Mouse (Mus musculus) midbrain, embryonic 15.5 days (tissue): ENCODE results near the gene Numb. TPM values are rescaled to one million over a fixed set of nuclear protein-coding genes. Genes with fewer than 3 reads are reported as not detected.

Experiments
- ATAC-seq: fragments of 200-750 bp; cut with Nextera tagmentation; replicated peaks from 2 replicates; pipeline ENCODE4 v1.8.0; 2017; ENCODE audit warnings: moderate TSS enrichment
- H3K27ac ChIP-seq: fragments of 300-500 bp; sonication (generic); 2 replicates; pipeline ENCODE4 v1.5.1; 2015; ENCODE audit warnings: mild to moderate bottlenecking, inconsistent platforms
- H3K27me3 ChIP-seq: fragments of 300-500 bp; sonication (generic); replicated peaks from 2 replicates; pipeline ENCODE4 v1.6.1; 2015; ENCODE audit warnings: inconsistent platforms
- H3K36me3 ChIP-seq: fragments of 300-500 bp; sonication (generic); replicated peaks from 2 replicates; pipeline ENCODE4 v1.6.1; 2015; ENCODE audit warnings: inconsistent platforms
- H3K4me1 ChIP-seq: fragments of 300-500 bp; sonication (generic); 2 replicates; pipeline ENCODE4 v1.6.1; 2015; ENCODE audit warnings: inconsistent platforms
- H3K4me2 ChIP-seq: fragments of 300-500 bp; sonication (generic); 2 replicates; pipeline ENCODE4 v1.6.1; 2015; ENCODE audit warnings: inconsistent platforms, mild to moderate bottlenecking, moderate library complexity
- H3K4me3 ChIP-seq: fragments of 300-500 bp; sonication (generic); 2 replicates; pipeline ENCODE4 v1.5.1; 2015; ENCODE audit warnings: mild to moderate bottlenecking, inconsistent platforms
- H3K9ac ChIP-seq: fragments of 300-500 bp; sonication (generic); 2 replicates; pipeline ENCODE4 v1.6.1; 2015; ENCODE audit warnings: mild to moderate bottlenecking, inconsistent platforms
- H3K9me3 ChIP-seq: fragments of 300-500 bp; sonication (generic); 2 replicates; pipeline ENCODE4 v1.6.1; 2016; ENCODE audit warnings: inconsistent platforms
- WGBS: fragments of 180-500 bp; shearing (Covaris S2); methylation state at CpG from one replicate; pipeline ENCODE4 v1.1.7; 2015; ENCODE audit warnings: mixed read lengths; 5-methylcytosine and 5-hydroxymethylcytosine counted together
- polyA plus RNA-seq: library from polyadenylated mRNA; unstranded; fragments of >200 nt; fragmentation: Nextera tagmentation; extraction: Ambion mirVana; gene quantifications from 2 replicates; pipeline ENCODE4 v1.2.1, GENCODE M21; 2015

Numb gene
- polyA plus RNA-seq, 1 experiment from 2014 or later = 17.5 TPM

DNA sequence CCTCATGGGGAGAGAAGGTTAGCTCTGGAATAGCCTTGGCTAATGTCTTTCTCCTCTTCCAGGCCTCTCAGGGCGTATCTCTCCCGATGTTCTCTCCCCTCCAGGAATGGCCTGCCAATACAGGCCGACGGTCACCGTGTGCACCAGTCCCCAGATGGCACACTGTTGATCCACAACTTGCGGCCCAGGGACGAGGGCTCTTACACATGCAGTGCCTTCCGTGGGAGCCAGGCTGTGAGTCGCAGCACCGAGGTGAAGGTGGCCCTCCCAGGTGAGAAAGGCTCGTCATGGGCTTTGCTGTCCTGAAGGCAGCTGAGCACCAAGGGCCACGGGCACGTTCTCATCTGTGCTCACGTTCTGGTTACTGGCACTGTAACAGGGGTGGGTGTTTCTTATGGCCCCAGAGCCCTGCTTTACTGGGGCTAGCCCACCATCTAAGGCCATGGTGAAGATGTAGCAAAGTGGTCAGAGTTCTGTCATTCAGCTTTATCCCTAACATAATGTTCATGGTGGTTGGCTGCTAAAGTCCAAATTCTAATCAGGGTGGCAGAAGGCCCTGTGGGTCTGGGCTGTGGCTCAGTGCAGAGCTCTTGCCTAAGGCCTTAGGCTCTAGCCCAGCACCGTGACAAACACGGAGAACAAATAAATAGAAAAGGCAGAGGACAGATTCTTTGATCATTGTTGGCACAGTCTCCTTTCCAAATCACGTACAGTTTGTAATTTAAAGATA is 132.5 kb downstream of the Numb start:
- no peak overlapping the region for H3K9ac ChIP-seq
- H3K27ac ChIP-seq = no peak overlapping the region
- 87% methylated on average over 17 of the region's 17 CpGs for WGBS

GRCm38 (mm10) chr12:83785305-83785704 is 136.4 kb downstream of the Numb start:
- 60% methylated on average over 4 of the region's 4 CpGs for WGBS
- H3K9me3 ChIP-seq = no peaks in the 10 kb centered on the region
- H3K4me1 ChIP-seq = no peaks in the 10 kb centered on the region
- H3K27ac ChIP-seq = no peak overlapping the region
- H3K4me2 ChIP-seq = no peak overlapping the region
- no peaks in the 10 kb centered on the region for H3K27me3 ChIP-seq
- no peak overlapping the region for H3K4me3 ChIP-seq
- H3K9ac ChIP-seq = no peak overlapping the region
- no peak for ATAC-seq
- H3K36me3 ChIP-seq = no peaks in the 10 kb centered on the region

More for the DNA sequence above, 132.5 kb downstream of the Numb start:
- ATAC-seq = no peak; the same call in 1 of the 2 replicates
- Histone ChIP-seq H3K4me2 (no peak overlapping the region), H3K9me3 (no peaks in the 10 kb centered on the region), H3K4me1 (no peaks in the 10 kb centered on the region), H3K36me3 (no peaks in the 10 kb centered on the region), H3K4me3 (no peak overlapping the region), H3K27me3 (no peaks in the 10 kb centered on the region)

DNA sequence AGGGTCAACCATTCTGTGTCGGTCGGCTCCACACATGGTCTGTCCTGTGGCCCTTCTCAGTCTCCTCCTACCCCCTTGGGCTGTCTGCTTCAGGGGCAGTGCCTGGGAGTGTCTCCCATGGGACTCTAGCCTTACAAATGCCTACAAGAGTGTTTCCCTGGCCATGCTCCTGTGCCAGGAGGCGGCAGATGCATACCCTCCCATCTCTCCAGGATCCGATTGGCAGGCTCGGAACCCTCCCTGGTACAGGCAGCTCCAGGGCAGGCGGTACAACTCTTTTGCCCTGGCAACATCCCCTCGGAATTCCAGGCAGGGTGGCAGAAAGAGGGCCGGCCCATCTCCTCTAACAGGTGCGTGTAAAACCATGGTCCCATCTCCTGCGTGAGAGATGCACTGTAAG is 139.1 kb downstream of the Numb start:
- no peaks in the 10 kb centered on the region for H3K4me1 ChIP-seq
- H3K4me3 ChIP-seq = no peak overlapping the region
- no peak overlapping the region for H3K9ac ChIP-seq
- H3K27me3 ChIP-seq = no peaks in the 10 kb centered on the region
- H3K4me2 ChIP-seq = no peak overlapping the region
- 86% methylated on average over 10 of the region's 10 CpGs for WGBS
- no peaks in the 10 kb centered on the region for H3K36me3 ChIP-seq
- H3K9me3 ChIP-seq = no peaks in the 10 kb centered on the region
- no peak overlapping the region for H3K27ac ChIP-seq
- ATAC-seq = no peak

GRCm38 (mm10) chr12:83781640-83782278 is 140.0 kb downstream of the Numb start:
- H3K9me3 ChIP-seq = no peaks in the 10 kb centered on the region
- no peak overlapping the region for H3K4me3 ChIP-seq
- H3K36me3 ChIP-seq = no peaks in the 10 kb centered on the region
- no peak overlapping the region for H3K27ac ChIP-seq
- ATAC-seq = no peak
- H3K4me1 ChIP-seq = no peaks in the 10 kb centered on the region
- no peak overlapping the region for H3K4me2 ChIP-seq
- no peak overlapping the region for H3K9ac ChIP-seq
- WGBS = 71% methylated on average over 23 of the region's 23 CpGs
- no peaks in the 10 kb centered on the region for H3K27me3 ChIP-seq

DNA sequence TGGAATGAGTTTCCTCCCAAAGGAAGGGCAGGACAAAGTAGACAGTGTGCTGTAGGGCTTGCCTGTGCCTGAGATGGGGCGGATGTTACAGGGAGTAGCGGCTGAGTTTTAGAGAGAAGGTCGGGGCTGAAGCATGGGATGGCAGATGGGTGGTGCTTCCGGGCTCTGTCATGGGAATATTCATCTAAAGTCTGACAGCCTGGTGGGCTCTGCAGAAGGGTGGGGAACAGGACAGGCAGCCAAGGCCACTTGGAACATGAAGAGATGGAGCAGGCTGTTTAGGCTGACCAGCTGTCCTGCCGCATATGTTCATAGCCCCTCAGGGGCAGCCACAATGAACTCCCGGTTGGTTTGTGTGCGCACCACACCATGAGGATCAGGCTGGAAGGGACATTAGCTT is 140.5 kb downstream of the Numb start:
- Histone ChIP-seq H3K36me3 (no peaks in the 10 kb centered on the region), H3K27ac (no peak overlapping the region), H3K27me3 (no peaks in the 10 kb centered on the region), H3K4me2 (no peak overlapping the region), H3K4me1 (no peaks in the 10 kb centered on the region), H3K4me3 (no peak overlapping the region), H3K9me3 (no peaks in the 10 kb centered on the region), H3K9ac (no peak overlapping the region)
- WGBS = 72% methylated on average over 7 of the region's 7 CpGs
- ATAC-seq = no peak

DNA sequence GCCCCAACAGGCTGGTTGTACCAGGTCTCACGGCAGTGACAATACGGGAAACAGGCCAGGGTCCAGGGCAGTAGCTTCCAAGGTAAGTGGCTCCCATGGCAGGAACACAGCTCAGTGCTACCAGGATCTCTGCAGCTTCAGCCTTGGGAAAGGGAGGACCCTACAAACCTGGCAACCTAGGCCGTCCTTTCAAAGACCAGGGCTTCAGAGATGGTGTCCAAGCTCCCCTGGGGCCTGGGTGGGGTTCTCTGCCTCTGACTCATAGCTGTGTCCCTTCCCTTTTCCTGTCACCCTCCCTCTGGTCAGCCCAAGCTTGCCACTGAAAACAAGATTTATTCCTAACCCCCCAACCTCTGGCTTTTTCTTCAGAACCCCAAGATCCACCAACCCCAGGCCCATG is 141.6 kb downstream of the Numb start:
- 85% methylated on average over 3 of the region's 3 CpGs for WGBS
- H3K4me3 ChIP-seq = no peak overlapping the region

DNA sequence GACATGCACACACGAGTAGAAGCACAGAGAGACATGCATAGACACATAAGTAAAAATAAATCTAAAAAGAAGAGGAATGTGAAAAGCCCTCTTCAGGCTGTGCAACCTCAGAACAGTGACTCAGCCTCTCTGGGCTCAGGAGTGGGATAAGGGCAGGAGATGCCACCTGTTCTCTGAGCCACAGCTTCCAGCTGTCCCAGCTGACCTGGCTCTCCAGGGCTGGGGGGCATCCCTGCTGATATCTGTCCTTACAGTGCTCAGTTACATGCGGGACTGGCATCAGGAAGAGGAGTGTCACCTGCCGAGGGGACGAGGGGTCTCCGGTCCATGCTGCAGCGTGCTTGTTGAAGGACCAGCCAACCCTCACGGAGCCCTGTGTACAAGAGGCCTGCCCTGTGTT is 145.0 kb downstream of the Numb start:
- Histone ChIP-seq H3K27ac (no peak overlapping the region), H3K4me2 (no peak overlapping the region), H3K4me3 (no peak overlapping the region), H3K4me1 (no peaks in the 10 kb centered on the region), H3K36me3 (no peaks in the 10 kb centered on the region), H3K9ac (no peak overlapping the region), H3K9me3 (no peaks in the 10 kb centered on the region), H3K27me3 (no peaks in the 10 kb centered on the region)
- ATAC-seq = no peak
- WGBS = 87% methylated on average over 7 of the region's 7 CpGs

More for the DNA sequence above, 141.6 kb downstream of the Numb start:
- no peak overlapping the region for H3K27ac ChIP-seq
- H3K9me3 ChIP-seq = no peaks in the 10 kb centered on the region
- ATAC-seq = no peak
- H3K4me2 ChIP-seq = no peak overlapping the region
- no peaks in the 10 kb centered on the region for H3K27me3 ChIP-seq
- no peak overlapping the region for H3K9ac ChIP-seq
- H3K36me3 ChIP-seq = no peaks in the 10 kb centered on the region
- no peaks in the 10 kb centered on the region for H3K4me1 ChIP-seq

- Histone ChIP-seq H3K9me3 (no peaks in the 10 kb centered on the region), H3K4me2 (no peak overlapping the region), H3K9ac (no peak overlapping the region), H3K4me1 (peaks cover 3% of the 10 kb centered on the region), H3K36me3 (no peaks in the 10 kb centered on the region), H3K27me3 (no peaks in the 10 kb centered on the region), H3K27ac (no peak overlapping the region), H3K4me3 (no peak overlapping the region)
- no peak for ATAC-seq
- WGBS = 57% methylated on average over 12 of the region's 12 CpGs
Measured at GRCm38 (mm10) chr12:83775621-83776020, 146.1 kb downstream of the Numb start.

- 0 out of 2 replicates have a peak, but pooled peaks have one; percentile 48 for ATAC-seq
Measured at GRCm38 (mm10) chr12:83770418-83771256, 151.1 kb downstream of the Numb start.

GRCm38 (mm10) chr12:83768235-83768899 is 153.4 kb downstream of the Numb start:
- peaks cover 21% of the 10 kb centered on the region for H3K4me1 ChIP-seq
- WGBS = 83% methylated on average over 14 of the region's 14 CpGs
- no peaks in the 10 kb centered on the region for H3K9me3 ChIP-seq
- H3K4me3 ChIP-seq = no peak overlapping the region
- H3K9ac ChIP-seq = no peak overlapping the region
- H3K27me3 ChIP-seq = no peaks in the 10 kb centered on the region
- no peak overlapping the region for H3K27ac ChIP-seq
- no peak for ATAC-seq
- no peaks in the 10 kb centered on the region for H3K36me3 ChIP-seq
- no peak overlapping the region for H3K4me2 ChIP-seq

More at GRCm38 (mm10) chr12:83770418-83771256, 151.1 kb downstream of the Numb start:
- Histone ChIP-seq H3K27me3 (no peaks in the 10 kb centered on the region), H3K9ac (no peak overlapping the region), H3K27ac (no peak overlapping the region), H3K4me2 (peak overlapping the region; percentile 14), H3K4me3 (no peak overlapping the region), H3K9me3 (no peaks in the 10 kb centered on the region), H3K36me3 (no peaks in the 10 kb centered on the region), H3K4me1 (peaks cover 12% of the 10 kb centered on the region)
- 5% methylated on average over 25 of the region's 25 CpGs for WGBS

GRCm38 (mm10) chr12:83767833-83768232 is 153.9 kb downstream of the Numb start:
- H3K4me2 ChIP-seq = no peak overlapping the region
- no peaks in the 10 kb centered on the region for H3K36me3 ChIP-seq
- peaks cover 24% of the 10 kb centered on the region for H3K4me1 ChIP-seq
- no peaks in the 10 kb centered on the region for H3K27me3 ChIP-seq
- H3K9ac ChIP-seq = no peak overlapping the region
- H3K4me3 ChIP-seq = no peak overlapping the region
- ATAC-seq = no peak
- WGBS = 68% methylated on average over 9 of the region's 9 CpGs
- H3K27ac ChIP-seq = no peak overlapping the region
- H3K9me3 ChIP-seq = no peaks in the 10 kb centered on the region
